Mouse (Mus musculus) megakaryocyte-erythroid progenitor cell, adult 5-6 weeks (primary cell): ENCODE results near the gene Sox10. TPM values are rescaled to one million over a fixed set of nuclear protein-coding genes. Genes with fewer than 3 reads are reported as not detected.

Experiments used
- ATAC-seq: replicated peaks from 2 replicates; pipeline ENCODE4 v1.8.0; 2016; ENCODE audit warnings: mild to moderate bottlenecking, inconsistent platforms; ENCODE audit not compliant: severe bottlenecking, poor library complexity, low FRiP score, low TSS enrichment
- total RNA-seq, 2 experiments: library from RNA; stranded (forward) in 1 of 2; stranded (reverse) in 1 of 2; fragments of 200-1000, 215-1000 nt in 1 of 2; fragments of >200 nt in 1 of 2; fragmentation: Nextera tagmentation in 1 of 2; gene quantifications; 2 replicates each; pipeline ENCODE4 v1.2.3; 2014 to 2017

Sox10 gene
- total RNA-seq, 2 experiments from 2014 or later: not detected

GRCm38 (mm10) chr15:79128208-79128607, 36.8 kb downstream of the Sox10 start:
- ATAC-seq: no peak

- no peak for ATAC-seq
These were observed 37.9 kb downstream of the Sox10 start for GRCm38 (mm10) chr15:79127101-79127500.

GRCm38 (mm10) chr15:79126217-79126932, 38.7 kb downstream of the Sox10 start:
- ATAC-seq: no peak; the same call in 1 of the 2 replicates

GRCm38 (mm10) chr15:79124331-79124875, 40.6 kb downstream of the Sox10 start:
- no peak for ATAC-seq

GRCm38 (mm10) chr15:79123751-79124150, 41.3 kb downstream of the Sox10 start:
- ATAC-seq: no peak

GRCm38 (mm10) chr15:79122546-79122945, 42.5 kb downstream of the Sox10 start:
- ATAC-seq: no peak

- no peak for ATAC-seq
These were observed 42.9 kb downstream of the Sox10 start for GRCm38 (mm10) chr15:79122119-79122518.

GRCm38 (mm10) chr15:79119491-79119890, 45.5 kb downstream of the Sox10 start:
- no peak for ATAC-seq

GRCm38 (mm10) chr15:79115276-79115675, 49.8 kb downstream of the Sox10 start:
- no peak for ATAC-seq

- no peak for ATAC-seq
These were observed 53.3 kb downstream of the Sox10 start for GRCm38 (mm10) chr15:79111774-79112173.

GRCm38 (mm10) chr15:79110528-79110927, 54.5 kb downstream of the Sox10 start:
- ATAC-seq: no peak

GRCm38 (mm10) chr15:79110031-79110430, 55.0 kb downstream of the Sox10 start:
- no peak for ATAC-seq

GRCm38 (mm10) chr15:79109321-79109934, 55.6 kb downstream of the Sox10 start:
- ATAC-seq: no peak

GRCm38 (mm10) chr15:79108421-79109320, 56.4 kb downstream of the Sox10 start, which contains the start of gene Micall1:
Gene Micall1 (plus strand): TSS chr15:79108898.
- ATAC-seq: 0 out of 2 replicates have a peak, but pooled peaks have one; percentile 25

GRCm38 (mm10) chr15:79107966-79108365, 57.1 kb downstream of the Sox10 start:
- no peak for ATAC-seq

- peak; percentile 86 for ATAC-seq
These were observed 59.2 kb downstream of the Sox10 start for GRCm38 (mm10) chr15:79105804-79106203.
